Mouse (Mus musculus) embryonic facial prominence, embryonic 12.5 days (tissue): ENCODE results near the gene Arhgef40. TPM values are rescaled to one million over a fixed set of nuclear protein-coding genes. Genes with fewer than 3 reads are reported as not detected.

Source experiments
- ATAC-seq: fragments of 200-750 bp; cut with Nextera tagmentation; 2 replicates; pipeline ENCODE4 v1.8.0; 2017; ENCODE audit not compliant: insufficient number of reproducible peaks, insufficient read depth, low FRiP score, low TSS enrichment
- H3K27ac ChIP-seq: fragments of 300-500 bp; sonication (generic); 2 replicates; pipeline ENCODE4 v1.5.1; 2016; ENCODE audit warnings: mild to moderate bottlenecking
- H3K27me3 ChIP-seq: fragments of 300-500 bp; sonication (generic); 2 replicates; pipeline ENCODE4 v1.6.1; 2016; ENCODE audit warnings: mild to moderate bottlenecking, moderate library complexity
- H3K36me3 ChIP-seq: fragments of 300-500 bp; sonication (generic); 2 replicates; pipeline ENCODE4 v1.6.1; 2016; ENCODE audit warnings: mild to moderate bottlenecking
- H3K4me1 ChIP-seq: fragments of 300-500 bp; sonication (generic); 2 replicates; pipeline ENCODE4 v1.6.1; 2016
- H3K4me2 ChIP-seq: fragments of 300-500 bp; sonication (generic); replicated peaks from 2 replicates; pipeline ENCODE4 v1.6.1; 2016; ENCODE audit warnings: mild to moderate bottlenecking, moderate library complexity
- H3K4me3 ChIP-seq: fragments of 300-500 bp; sonication (generic); 2 replicates; pipeline ENCODE4 v1.5.1; 2016; ENCODE audit warnings: mild to moderate bottlenecking
- H3K9ac ChIP-seq: fragments of 300-500 bp; sonication (generic); 2 replicates; pipeline ENCODE4 v1.6.1; 2016; ENCODE audit warnings: mild to moderate bottlenecking, moderate library complexity
- H3K9me3 ChIP-seq: fragments of 300-500 bp; sonication (generic); 2 replicates; pipeline ENCODE4 v1.6.1; 2016; ENCODE audit warnings: mild to moderate bottlenecking, moderate library complexity
- WGBS: fragments of 180-500 bp; shearing (Covaris S2); methylation state at CpG from one replicate; pipeline ENCODE4 v1.1.7; 2016; 5-methylcytosine and 5-hydroxymethylcytosine counted together
- polyA plus RNA-seq: library from polyadenylated mRNA; unstranded; fragments of >200 nt; fragmentation: Nextera tagmentation; extraction: Ambion mirVana; gene quantifications from 2 replicates; pipeline ENCODE4 v1.2.1, GENCODE M21; 2016

Gene Arhgef40
- polyA plus RNA-seq, 1 experiment from 2014 or later: 204 TPM

DNA sequence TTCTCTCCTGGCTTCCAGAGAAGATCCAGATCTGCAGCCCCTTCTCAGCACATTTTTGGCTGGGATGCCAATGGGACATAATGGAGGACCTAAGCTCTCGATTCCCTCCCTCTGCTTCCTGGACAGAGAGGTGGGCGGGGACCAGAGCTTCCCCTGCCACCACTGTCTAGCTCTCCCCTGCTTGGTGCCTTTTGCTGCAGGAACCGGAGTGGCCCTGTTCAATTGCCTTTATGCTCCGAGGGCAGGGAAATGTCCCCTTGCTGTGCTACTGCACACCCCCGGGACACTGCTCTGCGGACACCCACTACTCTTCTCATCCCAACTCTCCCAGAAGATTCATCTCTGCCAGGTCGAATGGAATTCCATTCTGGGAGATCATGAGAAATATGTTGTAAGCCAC lies 20.6 kb downstream of the Arhgef40 start:
- H3K4me1 ChIP-seq: peaks cover 25% of the 10 kb centered on the region
- no peak overlapping the region for H3K4me2 ChIP-seq
- H3K27me3 ChIP-seq: no peaks in the 10 kb centered on the region
- ATAC-seq: no peak
- no peak overlapping the region for H3K27ac ChIP-seq
- H3K9ac ChIP-seq: no peak overlapping the region
- peaks cover 82% of the 10 kb centered on the region for H3K36me3 ChIP-seq
- no peaks in the 10 kb centered on the region for H3K9me3 ChIP-seq
- H3K4me3 ChIP-seq: no peak overlapping the region
- WGBS: 76% methylated on average over 7 of the region's 7 CpGs

DNA sequence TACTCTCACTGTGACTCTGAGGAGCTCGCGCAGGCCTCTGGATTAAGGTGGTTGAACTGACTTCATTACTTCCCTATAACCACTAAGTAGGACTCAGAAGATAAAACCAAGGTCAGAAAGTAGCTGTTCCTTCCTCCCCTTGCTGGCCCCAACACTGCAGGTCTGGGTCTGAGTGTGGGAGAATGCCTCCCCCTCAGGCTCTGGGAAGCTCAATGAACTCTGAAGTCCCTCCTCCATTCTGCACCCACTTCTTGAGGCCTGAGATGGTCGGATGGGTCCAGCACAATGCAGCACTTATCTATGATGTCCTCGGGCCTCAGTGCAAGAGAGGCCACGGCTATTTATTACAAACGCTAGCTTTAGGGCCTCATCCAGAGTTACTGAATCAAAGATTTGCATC lies 21.1 kb downstream of the Arhgef40 start:
- Histone ChIP-seq H3K36me3 (peaks cover 78% of the 10 kb centered on the region), H3K9me3 (no peaks in the 10 kb centered on the region), H3K27ac (no peak overlapping the region), H3K4me2 (no peak overlapping the region), H3K9ac (no peak overlapping the region), H3K4me3 (no peak overlapping the region), H3K27me3 (no peaks in the 10 kb centered on the region), H3K4me1 (peaks cover 28% of the 10 kb centered on the region)
- ATAC-seq: no peak
- WGBS: 72% methylated on average over 6 of the region's 6 CpGs

DNA sequence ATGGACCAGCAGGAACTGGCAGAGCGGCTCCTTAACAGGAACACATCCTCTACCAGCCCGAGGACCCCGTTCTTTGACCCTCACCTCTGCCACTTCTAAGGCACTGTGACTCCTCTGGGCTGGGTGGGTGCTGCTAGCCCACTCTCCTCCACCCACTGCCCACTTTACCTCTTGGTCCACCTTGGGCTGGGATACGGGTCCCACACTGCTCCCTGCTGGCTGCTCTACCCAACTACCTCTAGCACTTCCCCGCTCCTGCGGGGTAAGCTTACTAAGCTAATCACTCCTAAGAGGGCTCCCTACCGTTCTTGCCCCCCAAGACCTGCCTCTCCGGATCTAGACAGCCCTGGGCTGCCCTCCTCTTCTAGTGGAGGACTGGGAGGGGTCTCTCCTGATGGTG lies 21.7 kb downstream of the Arhgef40 start:
- Histone ChIP-seq H3K9me3 (no peaks in the 10 kb centered on the region), H3K4me2 (no peak overlapping the region), H3K27me3 (no peaks in the 10 kb centered on the region), H3K9ac (no peak overlapping the region), H3K4me1 (peaks cover 33% of the 10 kb centered on the region), H3K27ac (no peak overlapping the region), H3K36me3 (peaks cover 72% of the 10 kb centered on the region), H3K4me3 (no peak overlapping the region)
- ATAC-seq: no peak
- 74% methylated on average over 8 of the region's 8 CpGs for WGBS

DNA sequence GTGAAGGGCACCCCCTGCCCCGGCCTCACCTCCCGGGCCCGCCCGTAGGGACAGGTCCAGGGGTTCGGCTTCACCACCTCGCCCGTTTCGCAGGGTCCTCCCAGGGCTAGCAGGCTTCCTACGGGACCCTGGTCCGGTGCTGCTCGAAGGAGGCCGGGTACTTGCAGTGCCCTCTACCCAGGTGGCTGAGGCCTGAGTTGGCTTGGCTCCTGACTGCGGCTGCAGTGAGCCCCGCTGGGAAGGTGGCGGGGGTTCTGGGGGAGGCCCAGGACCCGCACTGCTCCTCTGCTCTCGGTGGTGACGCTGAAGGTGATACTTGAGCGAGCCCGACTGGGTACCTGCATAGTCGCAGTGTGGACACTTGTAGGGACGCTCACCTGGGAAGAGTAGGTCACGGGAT lies 22.3 kb downstream of the Arhgef40 start:
- no peaks in the 10 kb centered on the region for H3K27me3 ChIP-seq
- H3K4me3 ChIP-seq: no peak overlapping the region
- ATAC-seq: no peak
- H3K9ac ChIP-seq: no peak overlapping the region
- peaks cover 71% of the 10 kb centered on the region for H3K36me3 ChIP-seq
- no peak overlapping the region for H3K27ac ChIP-seq
- H3K4me1 ChIP-seq: peaks cover 39% of the 10 kb centered on the region
- H3K9me3 ChIP-seq: no peaks in the 10 kb centered on the region
- H3K4me2 ChIP-seq: no peak overlapping the region
- WGBS: 94% methylated on average over 23 of the region's 23 CpGs

GRCm38 (mm10) chr14:52008321-52009203 lies 24.0 kb downstream of the Arhgef40 start:
- peak overlapping the region; percentile 16; the same call in 1 of the 2 replicates for H3K9ac ChIP-seq

DNA sequence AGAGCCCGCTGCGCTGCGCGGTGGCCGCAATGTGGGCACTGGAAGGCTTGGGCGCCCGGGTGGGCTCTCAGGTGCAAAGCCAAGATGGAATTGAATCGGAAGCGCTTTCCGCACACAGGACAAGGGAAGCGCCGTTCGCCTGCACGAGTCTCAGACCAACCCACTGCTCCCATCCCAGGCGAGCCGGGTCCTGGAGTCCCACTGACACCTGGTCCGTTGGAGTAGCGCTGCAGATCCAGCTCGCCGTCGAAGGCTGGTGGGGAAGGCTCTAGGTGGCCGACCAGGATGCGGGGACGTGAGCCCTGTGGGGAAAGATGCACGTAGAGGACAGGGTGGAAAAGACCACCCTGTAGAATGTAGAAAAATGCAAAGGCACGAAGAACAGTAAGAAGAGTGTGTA lies 24.8 kb downstream of the Arhgef40 start:
- no peak for ATAC-seq
- H3K9ac ChIP-seq: peak overlapping the region; percentile 16; the same call in 1 of the 2 replicates
- peak overlapping the region; percentile 9; the same call in 1 of the 2 replicates for H3K4me3 ChIP-seq
- peaks cover 45% of the 10 kb centered on the region for H3K36me3 ChIP-seq
- H3K4me1 ChIP-seq: peaks cover 50% of the 10 kb centered on the region
- H3K4me2 ChIP-seq: peak overlapping the region; percentile 48
- H3K27me3 ChIP-seq: no peaks in the 10 kb centered on the region
- WGBS: 47% methylated on average over 26 of the region's 26 CpGs
- H3K27ac ChIP-seq: 0 out of 2 replicates have a peak overlapping the region, but pooled peaks have one; percentile 2
- no peaks in the 10 kb centered on the region for H3K9me3 ChIP-seq

More at GRCm38 (mm10) chr14:52008321-52009203, 24.0 kb downstream of the Arhgef40 start:
- H3K36me3 ChIP-seq: peaks cover 53% of the 10 kb centered on the region
- H3K9me3 ChIP-seq: no peaks in the 10 kb centered on the region
- H3K27me3 ChIP-seq: no peaks in the 10 kb centered on the region
- peak overlapping the region; percentile 9 for H3K4me3 ChIP-seq
- H3K27ac ChIP-seq: 0 out of 2 replicates have a peak overlapping the region, but pooled peaks have one; percentile 2
- peak overlapping the region; percentile 48 for H3K4me2 ChIP-seq
- 52% methylated on average over 38 of the region's 38 CpGs for WGBS
- H3K4me1 ChIP-seq: peaks cover 53% of the 10 kb centered on the region
- ATAC-seq: peak; percentile 14; the same call in 1 of the 2 replicates

GRCm38 (mm10) chr14:52009841-52010240 lies 25.3 kb downstream of the Arhgef40 start:
- Histone ChIP-seq H3K4me2 (peak overlapping the region; percentile 48), H3K27me3 (no peaks in the 10 kb centered on the region), H3K36me3 (peaks cover 40% of the 10 kb centered on the region), H3K4me3 (peak overlapping the region; percentile 28), H3K27ac (peak overlapping the region; percentile 78), H3K4me1 (peaks cover 50% of the 10 kb centered on the region), H3K9ac (peak overlapping the region; percentile 37), H3K9me3 (no peaks in the 10 kb centered on the region)
- no peak for ATAC-seq
- 51% methylated on average over 6 of the region's 6 CpGs for WGBS

DNA sequence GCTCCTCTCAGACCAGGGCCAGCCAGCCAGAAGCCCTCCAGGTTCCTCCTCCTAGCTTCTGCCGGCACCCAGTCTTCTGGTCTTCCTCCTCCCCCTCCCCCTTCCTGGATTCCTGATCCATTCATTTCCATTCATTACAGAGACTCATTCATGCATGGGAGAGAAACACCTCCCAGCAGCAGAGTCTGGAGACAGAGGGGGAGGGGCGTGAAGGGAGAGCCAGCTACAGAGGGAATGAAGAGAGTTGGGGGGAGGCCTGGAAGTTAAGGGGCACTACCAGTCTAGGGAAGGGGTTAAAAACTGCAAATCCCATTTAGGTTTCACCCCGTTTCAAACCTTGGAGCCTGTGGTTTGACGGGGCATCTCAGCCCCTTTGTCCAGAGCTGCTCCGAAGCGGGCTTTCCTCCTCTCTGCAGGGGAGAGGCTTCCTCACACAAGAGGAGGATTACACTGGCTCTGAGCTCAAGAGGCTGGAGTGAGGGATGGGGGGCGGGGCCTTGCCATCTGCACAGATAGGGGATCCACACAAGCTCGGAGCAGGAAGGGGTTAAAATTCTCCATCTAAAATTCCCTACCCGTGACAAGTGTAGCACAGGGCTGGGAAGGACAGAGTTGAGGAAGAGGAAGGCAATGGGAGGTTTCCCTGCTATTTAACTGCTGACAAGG lies 26.1 kb downstream of the Arhgef40 start:
- no peaks in the 10 kb centered on the region for H3K27me3 ChIP-seq
- peak overlapping the region; percentile 28 for H3K4me3 ChIP-seq
- WGBS: 2% methylated on average over 9 of the region's 9 CpGs
- peaks cover 55% of the 10 kb centered on the region for H3K4me1 ChIP-seq
- H3K36me3 ChIP-seq: peaks cover 33% of the 10 kb centered on the region
- no peaks in the 10 kb centered on the region for H3K9me3 ChIP-seq
- peak overlapping the region; percentile 48 for H3K4me2 ChIP-seq
- peak; percentile 67 for ATAC-seq
- H3K27ac ChIP-seq: peak overlapping the region; percentile 78
- H3K9ac ChIP-seq: peak overlapping the region; percentile 37

DNA sequence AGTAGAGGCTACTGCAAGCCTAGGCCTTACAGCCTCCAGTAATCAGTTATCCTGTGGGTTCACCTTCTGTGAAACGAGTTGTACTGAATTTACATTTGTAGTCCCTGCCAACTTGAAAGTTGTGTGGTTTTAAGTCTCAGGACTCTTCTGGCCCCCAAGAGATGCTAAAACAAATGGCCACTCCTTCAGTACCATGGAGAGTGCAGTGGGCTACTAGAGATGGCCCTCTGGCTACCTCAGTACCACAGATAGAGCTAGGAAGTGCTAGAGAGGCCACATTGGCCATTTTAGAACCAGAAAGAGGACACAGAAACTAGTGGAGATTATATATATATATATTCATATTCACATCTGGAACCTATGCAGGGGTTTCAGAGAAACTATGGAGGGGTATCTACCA lies 27.2 kb downstream of the Arhgef40 start:
- Histone ChIP-seq H3K36me3 (peaks cover 22% of the 10 kb centered on the region), H3K27me3 (no peaks in the 10 kb centered on the region), H3K27ac (peak overlapping the region; percentile 78; the same call in 1 of the 2 replicates), H3K4me2 (no peak overlapping the region), H3K4me3 (no peak overlapping the region), H3K9me3 (no peaks in the 10 kb centered on the region), H3K9ac (no peak overlapping the region), H3K4me1 (peaks cover 60% of the 10 kb centered on the region)
- no peak for ATAC-seq
- WGBS: 44% methylated on average over 1 of the region's 1 CpGs

GRCm38 (mm10) chr14:52012085-52012484 lies 27.6 kb downstream of the Arhgef40 start:
- WGBS: 75% methylated on average over 4 of the region's 4 CpGs
- Histone ChIP-seq H3K27ac (0 out of 2 replicates have a peak overlapping the region, but pooled peaks have one; percentile 97), H3K4me2 (no peak overlapping the region), H3K4me1 (peaks cover 64% of the 10 kb centered on the region), H3K4me3 (no peak overlapping the region), H3K36me3 (peaks cover 18% of the 10 kb centered on the region), H3K9ac (no peak overlapping the region), H3K27me3 (no peaks in the 10 kb centered on the region), H3K9me3 (no peaks in the 10 kb centered on the region)
- ATAC-seq: no peak

GRCm38 (mm10) chr14:52012553-52012952 lies 28.0 kb downstream of the Arhgef40 start:
- H3K4me3 ChIP-seq: no peak overlapping the region
- H3K4me1 ChIP-seq: peaks cover 64% of the 10 kb centered on the region
- H3K9ac ChIP-seq: no peak overlapping the region
- 70% methylated on average over 5 of the region's 5 CpGs for WGBS
- no peaks in the 10 kb centered on the region for H3K9me3 ChIP-seq
- H3K27me3 ChIP-seq: no peaks in the 10 kb centered on the region
- no peak for ATAC-seq
- peak overlapping the region; percentile 54 for H3K4me2 ChIP-seq
- peaks cover 14% of the 10 kb centered on the region for H3K36me3 ChIP-seq
- peak overlapping the region; percentile 97 for H3K27ac ChIP-seq
